Mouse (Mus musculus) cerebellum, adult 9-10 months (tissue): ENCODE measurements around the gene Ccl6.

Source experiments
- DNase-seq: peaks from one replicate; pipeline ENCODE4 v3.0.0; 2022

Gene Ccl6

DNA sequence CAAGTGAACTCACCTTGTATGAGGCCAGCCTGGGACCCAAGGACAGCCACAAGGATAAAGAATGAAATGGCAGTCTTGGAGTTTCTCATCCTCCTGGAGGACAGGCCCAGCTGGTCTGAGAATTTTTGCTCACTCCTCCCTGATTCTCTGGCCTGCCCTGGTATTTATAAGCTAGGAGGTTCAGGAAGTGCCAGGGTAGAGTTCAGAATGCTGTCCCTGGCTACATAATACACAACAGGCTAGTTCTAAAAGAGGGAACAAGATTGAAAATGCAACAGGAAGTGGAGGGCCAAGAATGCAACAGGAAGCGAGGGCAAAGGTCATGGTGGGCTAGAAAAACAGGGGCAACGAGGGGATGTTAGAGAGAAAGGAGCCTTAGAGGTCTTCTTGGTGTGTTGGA, at the start of gene Ccl6:
Gene Ccl6, minus strand, starts transcription at position 235 of the 400 bp plus-strand sequence.
- no peak for DNase-seq

DNA sequence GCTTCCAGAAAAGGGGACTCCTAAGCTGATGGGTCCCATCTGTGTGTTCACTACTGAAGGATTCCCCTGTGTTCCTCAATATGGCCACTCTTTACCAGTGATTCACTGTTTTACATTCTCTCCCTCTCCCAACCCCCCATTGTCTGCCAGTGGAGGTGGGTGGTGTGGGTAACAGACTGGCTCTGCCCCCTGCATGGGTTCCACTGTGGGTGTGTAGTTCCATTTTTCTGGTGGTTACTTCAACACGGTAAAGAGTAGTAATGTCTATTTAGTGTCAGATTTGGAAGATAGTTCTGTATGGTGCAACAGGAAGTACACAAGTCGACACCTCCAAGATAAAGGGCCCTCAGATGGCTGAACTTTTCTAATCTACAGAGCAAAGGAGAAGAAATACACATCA, 48.3 kb upstream of the Ccl6 start:
- no peak for DNase-seq

GRCm38 (mm10) chr11:83640141-83640540, 47.3 kb upstream of the Ccl6 start:
- no peak for DNase-seq

GRCm38 (mm10) chr11:83639533-83639932, 46.6 kb upstream of the Ccl6 start:
- DNase-seq: no peak

DNA sequence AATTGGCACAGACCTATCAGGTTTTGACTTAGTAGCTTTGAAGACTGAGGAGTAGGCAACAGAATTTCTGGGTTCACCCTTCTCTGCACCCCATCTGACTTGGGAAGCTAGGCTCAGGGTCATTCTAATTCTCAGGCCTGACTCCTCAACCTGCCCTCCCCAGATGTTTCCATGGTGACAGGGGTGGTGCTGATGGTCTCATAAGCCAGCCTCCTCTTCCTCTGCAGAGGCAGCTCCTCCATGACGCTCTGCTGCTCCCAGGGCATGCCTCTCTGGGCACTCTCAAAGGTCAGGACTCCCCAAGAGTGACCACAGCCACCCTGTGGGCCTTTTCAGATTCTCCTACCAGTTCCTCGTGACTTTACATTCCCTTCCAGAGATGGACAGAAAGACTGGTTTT, 46.0 kb upstream of the Ccl6 start:
- DNase-seq: no peak

GRCm38 (mm10) chr11:83636742-83637235, 43.9 kb upstream of the Ccl6 start:
- DNase-seq: no peak

DNA sequence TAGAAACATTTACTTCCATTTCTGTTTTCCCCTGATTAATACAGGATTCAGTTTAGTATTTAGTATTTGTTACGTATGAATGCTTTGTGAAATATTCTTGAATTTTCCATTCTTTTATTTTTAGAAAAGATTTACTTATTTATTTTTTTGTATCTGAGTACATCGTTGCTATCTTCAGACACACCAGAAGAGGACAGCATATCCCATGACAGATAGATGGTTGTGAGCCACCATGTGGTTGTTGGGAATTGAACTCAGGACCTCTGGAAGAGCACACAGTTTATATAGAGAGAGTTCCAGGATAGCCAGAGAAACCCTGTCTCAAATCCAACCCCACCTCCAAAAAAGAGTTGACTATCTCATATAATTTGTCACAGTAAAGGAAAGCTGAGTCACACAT, 42.0 kb upstream of the Ccl6 start:
- DNase-seq: no peak

DNA sequence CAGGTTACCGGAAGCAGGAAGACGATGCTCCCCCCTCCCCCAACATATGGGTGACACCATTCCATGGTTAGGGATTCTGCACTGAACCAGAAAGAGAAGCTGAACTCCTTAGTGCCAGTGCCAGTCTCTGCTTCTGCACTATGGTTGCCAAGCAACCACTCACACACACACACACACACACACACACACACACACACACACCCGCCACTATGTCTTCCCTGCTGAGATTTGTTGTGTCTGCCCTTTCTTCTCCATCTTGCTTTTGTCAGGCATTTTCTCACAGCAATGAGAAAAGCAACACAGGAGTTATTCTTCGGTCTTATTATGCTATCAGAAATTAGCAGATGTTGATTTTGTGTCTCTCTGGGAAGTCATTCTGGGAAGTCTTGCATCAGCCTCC, 41.5 kb upstream of the Ccl6 start:
- DNase-seq: no peak

GRCm38 (mm10) chr11:83632744-83633143, 39.9 kb upstream of the Ccl6 start:
- no peak for DNase-seq

DNA sequence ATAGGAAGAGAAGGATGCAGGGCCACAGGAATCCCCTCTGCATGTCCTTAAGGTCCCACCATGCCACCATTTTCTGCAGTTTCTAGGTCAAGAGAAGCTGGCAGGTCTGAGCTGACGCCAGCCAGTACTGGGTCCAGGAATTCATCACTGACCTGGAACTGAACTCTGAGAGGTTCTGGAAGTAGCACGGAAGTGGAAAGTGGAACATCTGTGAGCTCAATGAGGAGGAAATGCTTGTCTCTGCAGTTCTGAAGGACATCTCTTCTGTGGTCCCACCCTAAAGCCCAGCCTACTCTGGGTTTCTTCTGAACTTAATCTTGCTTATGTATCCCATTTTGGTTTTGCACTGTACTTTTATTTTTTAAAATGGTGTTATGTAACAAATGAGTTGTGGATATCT, 38.2 kb upstream of the Ccl6 start:
- DNase-seq: no peak

GRCm38 (mm10) chr11:83630630-83631029, 37.7 kb upstream of the Ccl6 start:
- DNase-seq: no peak

GRCm38 (mm10) chr11:83628808-83629207, 35.9 kb upstream of the Ccl6 start:
- no peak for DNase-seq

DNA sequence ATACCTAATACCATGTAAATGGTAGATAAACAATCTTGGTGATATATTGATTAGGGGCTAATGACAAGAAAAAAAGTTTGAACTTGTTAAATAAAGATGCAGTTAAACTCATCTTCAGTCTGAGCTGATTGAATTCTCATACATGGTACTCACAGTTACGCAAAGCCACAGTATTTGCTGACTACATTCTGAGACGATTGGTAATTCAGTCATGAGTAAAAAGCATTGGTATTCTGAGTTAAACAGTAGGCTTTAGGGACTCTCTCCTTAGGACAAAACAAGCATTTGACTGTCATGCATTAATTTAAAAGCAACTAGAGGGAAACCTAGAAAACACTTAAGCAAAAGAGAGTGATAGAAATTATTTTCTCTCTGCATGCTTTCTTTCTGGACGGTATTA, 30.7 kb upstream of the Ccl6 start:
- no peak for DNase-seq

- DNase-seq: no peak
These were observed 26.1 kb upstream of the Ccl6 start for GRCm38 (mm10) chr11:83619037-83619436.

DNA sequence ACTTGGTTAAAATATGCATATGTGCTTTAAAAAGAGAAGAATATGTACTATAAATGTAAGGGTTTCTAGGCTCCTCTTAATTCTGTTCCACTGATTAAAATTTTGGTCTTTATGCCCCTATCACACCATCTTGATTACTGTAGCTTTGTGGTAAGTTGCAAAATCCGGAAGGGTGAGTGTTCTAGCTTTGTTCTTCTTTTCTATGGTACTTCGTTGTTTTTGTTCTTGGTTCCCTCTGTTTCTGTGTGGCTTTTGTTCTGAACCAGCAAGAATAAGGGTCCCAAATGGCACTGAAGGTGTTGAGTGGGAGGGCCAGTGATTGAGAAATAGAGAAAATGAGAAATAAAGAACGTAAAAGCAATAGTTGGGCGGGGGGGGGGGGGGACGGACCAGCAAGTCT, 25.4 kb upstream of the Ccl6 start:
- no peak for DNase-seq

GRCm38 (mm10) chr11:83616586-83616985, 23.7 kb upstream of the Ccl6 start:
- no peak for DNase-seq

GRCm38 (mm10) chr11:83610900-83611299, 18.0 kb upstream of the Ccl6 start:
- no peak for DNase-seq

DNA sequence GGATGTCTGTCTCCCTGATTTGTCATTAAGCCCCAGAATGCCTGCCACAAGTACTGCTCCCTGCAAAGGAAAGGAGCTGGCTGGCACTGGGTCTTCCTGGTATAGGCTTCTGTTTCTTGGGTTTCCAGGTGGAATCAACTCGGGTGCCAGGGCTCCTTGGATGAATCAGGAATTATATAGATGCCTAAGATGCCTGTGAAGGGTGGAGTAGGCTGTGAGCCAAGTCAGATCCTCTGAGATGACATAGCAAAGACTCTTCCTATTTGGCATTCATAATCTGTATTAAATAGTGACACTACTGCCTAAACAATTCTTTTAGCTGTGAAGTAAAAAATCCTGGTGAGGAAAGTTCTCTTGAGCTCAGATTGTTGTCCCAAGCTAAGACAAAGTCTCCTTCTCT, 13.5 kb upstream of the Ccl6 start:
- no peak for DNase-seq

DNA sequence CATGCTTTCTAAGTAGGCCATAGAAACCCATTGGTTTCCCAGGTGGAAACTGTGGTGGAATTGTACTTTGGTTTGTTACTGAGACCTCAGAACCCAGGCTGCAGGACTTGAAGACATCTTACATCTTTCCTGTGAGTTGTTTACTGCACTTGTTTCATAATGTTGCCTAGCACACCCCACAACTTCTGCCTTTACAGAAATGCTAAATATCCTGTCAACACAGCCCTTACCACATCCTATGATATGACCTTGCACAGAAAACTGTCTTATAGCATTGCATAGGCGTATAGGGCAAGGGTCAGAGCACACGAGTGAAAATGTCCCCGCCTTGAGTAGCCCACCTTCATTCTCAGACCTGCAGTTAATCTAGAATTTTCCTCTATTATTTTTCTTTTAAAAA, 12.6 kb upstream of the Ccl6 start:
- no peak for DNase-seq

GRCm38 (mm10) chr11:83604698-83605097, 11.8 kb upstream of the Ccl6 start:
- DNase-seq: no peak

GRCm38 (mm10) chr11:83603399-83603798, 10.5 kb upstream of the Ccl6 start:
- no peak for DNase-seq

DNA sequence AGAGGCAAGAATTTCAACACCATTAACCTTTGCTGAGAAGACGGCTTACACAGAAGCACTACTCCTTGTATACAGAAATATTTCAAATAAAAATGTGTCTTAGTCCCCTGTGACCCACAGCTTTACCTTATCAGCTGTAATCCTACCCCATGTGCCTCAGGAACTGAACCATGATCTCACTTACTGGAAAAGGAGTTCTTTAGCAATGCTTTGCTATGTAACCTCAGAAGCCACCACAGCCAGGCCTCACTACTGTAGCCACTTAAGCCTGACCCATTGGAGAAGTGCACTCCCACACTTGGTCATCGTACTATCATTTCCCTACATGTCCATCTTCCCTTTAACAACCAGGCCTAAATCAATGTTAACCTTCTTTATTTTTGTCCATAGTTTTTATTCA, 7.7 kb upstream of the Ccl6 start:
- DNase-seq: no peak

- DNase-seq: no peak
These were observed 6.1 kb upstream of the Ccl6 start for GRCm38 (mm10) chr11:83598991-83599390.

DNA sequence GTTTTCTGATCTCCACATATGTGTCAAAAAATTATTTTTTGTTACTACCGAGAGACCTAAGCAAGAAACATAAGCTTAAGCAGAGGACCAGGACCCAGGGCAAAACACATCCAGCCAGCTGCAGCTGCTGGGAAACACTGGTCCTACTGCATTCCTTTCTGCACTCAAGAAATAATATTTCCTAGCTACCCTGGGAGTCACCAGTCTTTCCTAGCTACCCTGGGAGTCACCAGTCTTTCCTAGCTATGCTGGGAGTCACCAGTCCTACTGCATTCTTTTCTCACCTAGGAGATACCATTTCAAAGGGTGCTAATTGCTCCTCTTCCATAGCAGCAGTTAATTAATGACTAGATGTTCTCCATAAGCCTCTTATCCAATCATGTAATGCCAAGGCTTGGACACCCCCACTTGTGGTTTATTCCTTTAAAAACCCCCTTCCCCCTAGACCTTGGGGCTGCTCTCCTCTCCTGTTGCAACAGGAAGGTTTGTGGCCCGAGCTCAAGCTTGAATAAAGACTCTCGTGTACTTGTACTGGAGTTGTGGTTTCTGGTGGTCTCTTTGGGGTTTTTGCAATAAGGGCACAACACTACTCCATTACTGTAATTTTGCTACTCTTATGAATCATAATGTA, 5.4 kb upstream of the Ccl6 start:
- DNase-seq: no peak

DNA sequence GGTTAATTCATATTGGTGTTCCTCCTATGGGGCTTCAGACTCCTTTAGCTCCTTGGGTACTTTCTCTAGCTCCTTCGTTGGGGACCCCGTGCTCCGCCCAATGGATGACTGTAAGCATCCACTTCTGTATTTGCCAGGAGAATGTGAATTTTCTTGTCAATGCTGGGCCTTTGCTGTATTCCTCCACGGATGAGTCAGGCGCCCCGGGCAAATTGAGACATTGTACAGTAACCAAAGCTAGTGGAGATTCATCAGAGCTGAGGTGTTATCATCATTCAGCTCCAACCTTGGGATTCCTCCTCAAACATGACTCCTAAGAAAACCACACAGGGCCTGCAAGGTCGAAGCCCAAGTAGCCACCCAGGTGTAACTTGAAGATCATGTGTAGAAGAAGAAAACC, 4.9 kb upstream of the Ccl6 start:
- no peak for DNase-seq
